Mouse (Mus musculus): ENCODE data around the gene Ahsg.
A peak's percentile ranks its signal among the peaks of the same experiment; 100 is the strongest.

The Ahsg gene

DNA sequence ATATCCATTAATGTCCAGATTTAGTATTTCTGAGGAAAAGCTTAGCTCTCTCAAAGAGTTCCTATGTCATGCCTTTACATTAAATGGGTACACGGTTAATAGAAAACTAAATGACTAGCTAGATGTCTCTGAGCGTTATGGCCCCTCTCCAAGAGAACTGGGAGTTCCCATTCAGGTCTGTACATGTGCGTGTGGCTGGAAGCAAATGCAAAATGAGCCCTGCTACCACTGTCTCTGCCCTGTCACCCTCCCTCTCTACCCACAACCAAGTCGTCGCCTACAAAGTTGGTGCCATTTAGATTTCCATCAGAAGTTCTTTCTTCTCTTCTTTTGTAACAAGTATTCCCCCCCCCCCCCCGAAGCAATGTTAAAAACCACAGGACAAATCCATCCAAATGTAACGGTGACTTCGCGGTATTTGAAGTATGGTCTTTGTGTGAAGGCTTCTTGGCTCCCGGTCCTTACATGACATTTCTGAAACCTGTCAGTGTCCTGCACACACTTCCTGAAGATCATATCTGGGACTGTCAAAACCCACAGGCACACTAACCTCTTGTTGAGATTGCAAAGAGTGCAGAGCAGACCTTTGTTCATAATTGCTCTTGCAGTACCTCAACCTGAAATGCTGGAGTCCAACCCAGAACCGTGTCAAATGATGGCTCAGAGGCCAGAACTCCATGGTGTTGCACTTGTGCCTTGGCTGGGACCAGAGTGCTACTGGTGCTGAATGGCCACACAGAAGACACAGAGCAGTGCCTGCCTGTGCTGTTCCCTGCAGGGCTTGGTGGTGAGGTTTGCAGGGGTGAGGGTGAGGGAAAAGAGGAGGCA lies at the start of gene Ahsg:
Gene Ahsg, plus strand, starts transcription at position 595 of the 828 bp plus-strand sequence.
- no peak for DNase-seq

DNA sequence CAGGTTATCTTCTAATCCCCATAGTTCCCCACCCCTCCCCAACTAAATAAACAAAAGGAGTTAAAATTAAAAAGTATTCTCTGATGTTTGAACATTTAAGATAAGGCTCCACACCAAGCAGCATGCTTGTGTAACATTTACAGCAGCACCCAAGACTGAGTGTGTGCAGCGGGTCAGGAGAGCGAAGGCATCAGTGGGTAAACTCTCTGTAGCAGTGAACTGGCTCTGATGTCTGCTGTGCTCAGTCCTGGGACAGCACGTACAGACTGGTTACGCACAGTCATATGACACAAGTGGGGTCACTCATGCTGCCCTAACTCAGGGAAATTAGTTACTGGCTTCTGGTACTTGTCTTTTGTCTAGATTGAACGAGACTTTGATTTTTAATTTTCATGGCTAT lies 48.2 kb upstream of the Ahsg start:
- DNase-seq, result no peak

DNA sequence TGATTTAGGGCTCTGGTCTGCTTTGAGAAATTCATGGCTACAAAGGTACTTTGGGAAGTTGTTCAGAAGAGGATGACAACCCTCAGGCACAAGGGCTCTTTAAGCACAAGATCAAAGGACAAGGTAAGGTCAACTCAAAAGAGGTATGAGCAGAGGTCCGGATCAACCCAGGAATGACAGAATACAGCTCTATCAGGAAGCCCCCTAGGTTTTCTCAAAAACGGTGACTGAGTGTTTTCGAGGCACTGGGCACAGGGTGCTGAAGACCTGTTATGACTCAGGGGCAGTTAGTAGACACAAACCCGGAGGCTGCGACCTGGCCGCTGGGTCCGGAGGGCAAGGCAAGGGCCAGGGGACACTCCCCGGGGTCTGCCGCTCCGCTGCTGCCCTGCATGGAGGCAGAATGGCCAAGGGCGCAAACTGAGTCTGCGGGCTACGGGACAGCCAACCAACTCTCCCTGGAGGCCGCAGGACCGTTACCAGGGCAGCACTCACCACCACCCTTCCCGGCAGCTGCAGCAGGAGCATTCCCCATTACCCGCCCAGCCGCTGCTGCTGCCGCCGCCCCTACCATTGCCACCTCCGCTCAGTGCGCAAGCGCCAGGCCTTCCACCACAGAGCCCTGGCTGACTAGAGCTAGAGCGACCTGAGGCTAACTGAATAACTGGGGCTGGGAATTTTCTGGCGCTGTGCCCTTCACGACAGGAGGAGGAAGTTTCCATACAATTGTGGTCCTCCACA lies 46.8 kb upstream of the Ahsg start:
- DNase-seq, result peak; percentile 81

DNA sequence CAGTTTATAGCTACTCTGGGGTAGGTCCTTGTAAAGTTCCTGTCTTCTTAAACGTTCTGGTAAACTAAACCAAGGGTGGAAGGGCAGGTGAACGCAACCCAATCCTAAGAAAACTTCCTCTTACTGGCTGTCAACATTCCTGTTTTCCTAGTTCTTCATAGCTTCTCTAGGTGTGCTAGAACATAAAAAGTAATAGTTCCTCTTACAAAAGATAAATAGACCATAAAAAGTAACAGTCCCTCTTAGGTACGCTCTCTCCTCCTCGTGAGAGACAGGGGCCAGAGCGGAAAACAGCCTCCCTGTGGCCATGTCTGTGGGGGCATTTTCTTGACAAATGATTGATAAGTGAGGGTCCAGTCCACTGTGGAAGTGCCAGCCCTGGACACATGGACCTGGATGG lies 46.2 kb upstream of the Ahsg start:
- DNase-seq, result no peak

DNA sequence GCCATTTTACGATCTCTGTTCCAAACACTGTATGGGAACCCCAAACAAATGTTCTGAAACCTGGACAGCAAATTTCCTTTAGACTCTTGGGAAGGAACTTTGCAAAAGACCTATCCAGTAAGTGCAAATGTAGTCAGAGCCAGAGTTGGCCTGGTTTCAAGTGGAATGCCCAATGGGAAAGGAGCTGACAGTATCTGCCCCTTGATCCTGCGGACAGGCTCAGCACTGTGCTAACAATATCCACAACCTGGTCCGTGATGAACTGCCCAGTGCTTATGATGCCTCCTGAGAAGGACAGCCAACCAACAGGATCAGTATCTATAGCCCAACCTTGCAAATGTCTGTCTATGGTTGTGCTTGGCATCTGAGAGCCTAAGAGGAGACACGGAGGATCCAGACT lies 45.6 kb upstream of the Ahsg start:
- no peak for DNase-seq

GRCm38 (mm10) chr16:22847686-22848085 lies 43.4 kb upstream of the Ahsg start:
- no peak for DNase-seq

- DNase-seq, result no peak
These were observed 42.7 kb upstream of the Ahsg start for GRCm38 (mm10) chr16:22848331-22848730.

- no peak for DNase-seq
These were observed 38.4 kb upstream of the Ahsg start for GRCm38 (mm10) chr16:22852709-22853108.

- DNase-seq, result no peak
These were observed 34.3 kb upstream of the Ahsg start for GRCm38 (mm10) chr16:22856773-22857172.

- DNase-seq, result peak; percentile 99
These were observed 33.5 kb upstream of the Ahsg start, which contains the start of the genes Tbccd1 and Dnajb11 for GRCm38 (mm10) chr16:22857431-22858113. Gene Tbccd1 (minus strand): TSS chr16:22857669. Gene Dnajb11 (plus strand): TSS chr16:22857845.

- no peak for DNase-seq
These were observed 18.7 kb upstream of the Ahsg start for GRCm38 (mm10) chr16:22872397-22872796.

DNA sequence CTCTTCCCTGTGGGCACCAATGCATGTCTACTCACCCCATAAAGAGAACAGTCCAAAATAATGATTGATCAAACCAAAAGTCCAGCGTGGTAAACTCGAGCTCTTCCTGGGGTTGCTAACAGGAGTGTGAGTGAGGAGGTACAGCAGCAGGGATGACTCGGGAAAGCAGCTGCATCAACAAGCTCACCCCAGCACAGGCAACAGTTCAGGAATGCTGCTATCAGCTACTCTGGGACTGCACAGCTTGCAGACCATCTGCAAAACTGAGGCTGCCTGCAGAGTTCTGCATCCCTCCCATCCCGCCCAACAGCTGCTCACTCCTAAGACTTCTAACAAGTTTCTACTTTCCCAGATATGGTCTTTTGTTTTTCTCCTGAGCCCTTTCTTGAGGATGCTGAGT lies 17.7 kb upstream of the Ahsg start:
- DNase-seq, result no peak

GRCm38 (mm10) chr16:22876218-22877043 lies 14.6 kb upstream of the Ahsg start:
- DNase-seq, result no peak

DNA sequence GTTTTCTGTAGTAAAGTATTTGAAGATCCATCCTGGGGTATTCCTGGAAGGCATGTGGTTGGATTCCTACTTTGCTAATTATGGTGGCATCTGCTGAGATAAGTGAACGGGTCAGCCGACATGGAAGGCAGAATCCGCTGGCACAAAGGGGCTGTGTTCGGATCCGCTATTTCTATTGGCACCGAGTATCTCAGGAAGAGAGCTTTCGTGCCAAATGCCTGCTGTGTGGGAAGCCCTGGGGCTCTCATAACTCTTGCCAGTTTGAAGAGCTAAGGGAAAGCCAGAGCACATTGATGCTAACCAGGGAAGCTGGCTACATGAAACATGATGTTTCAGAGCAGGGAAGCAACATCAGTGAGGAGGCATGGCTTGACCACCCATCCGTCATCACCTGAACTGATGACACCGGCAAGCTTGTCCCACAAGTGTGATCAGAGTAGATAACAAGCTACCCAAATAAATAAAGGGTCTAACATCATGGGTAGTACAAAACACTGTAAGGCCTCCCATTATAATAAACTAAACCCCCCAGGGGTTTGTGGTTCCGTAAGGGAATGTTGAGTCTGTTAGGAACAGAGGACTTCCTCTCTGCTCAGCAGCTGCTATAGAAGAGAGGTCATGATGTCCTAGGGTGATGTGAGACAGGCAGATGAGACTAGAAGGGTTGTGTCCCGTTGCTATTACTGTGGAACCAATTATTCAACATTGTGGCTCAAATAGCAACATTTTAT lies 13.3 kb upstream of the Ahsg start:
- peak; percentile 21 for DNase-seq

GRCm38 (mm10) chr16:22878716-22879115 lies 12.4 kb upstream of the Ahsg start:
- no peak for DNase-seq

- DNase-seq, result no peak
These were observed 11.0 kb upstream of the Ahsg start for GRCm38 (mm10) chr16:22879945-22880595.

DNA sequence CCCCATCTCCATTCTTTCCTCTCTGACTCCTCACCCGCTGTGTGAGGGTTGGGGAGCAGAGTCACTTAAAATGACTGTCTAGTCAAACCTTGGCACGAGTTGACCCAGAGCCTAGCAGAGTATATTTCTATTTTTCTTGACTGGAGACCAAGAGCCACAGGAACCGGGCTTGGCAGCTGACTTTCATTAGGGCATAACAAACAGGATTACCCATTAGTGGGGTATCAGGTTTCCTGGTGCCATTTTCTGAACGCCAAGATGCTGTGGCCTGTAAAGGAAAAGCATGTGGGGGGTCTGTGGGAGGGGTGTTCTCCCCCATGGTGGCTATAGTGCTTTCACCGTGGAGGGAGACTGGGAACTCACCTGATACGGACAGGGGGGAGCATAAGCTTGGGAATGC lies 10.2 kb upstream of the Ahsg start:
- no peak for DNase-seq

DNA sequence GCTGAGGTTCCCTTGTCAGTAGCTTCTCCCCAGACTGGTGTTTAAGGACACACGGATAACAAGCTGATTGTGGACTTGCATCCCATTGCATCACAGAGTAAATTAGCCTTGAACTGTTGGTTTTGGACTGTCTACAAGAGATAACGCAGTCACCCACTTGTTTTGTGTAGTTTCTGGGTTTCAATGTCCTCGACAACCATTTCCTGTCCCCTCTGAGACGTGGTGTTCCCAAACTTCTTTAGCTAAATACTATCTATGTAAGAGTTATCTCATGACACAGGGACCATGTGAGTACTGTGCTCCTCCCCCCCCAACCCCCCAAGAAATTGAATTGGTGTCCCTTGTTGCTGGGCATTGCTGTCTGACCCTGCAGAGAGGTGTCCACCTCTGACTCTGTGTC lies 9.6 kb upstream of the Ahsg start:
- no peak for DNase-seq

- DNase-seq, result no peak
These were observed 7.6 kb upstream of the Ahsg start for GRCm38 (mm10) chr16:22883441-22883840.

- no peak for DNase-seq
These were observed 5.7 kb upstream of the Ahsg start for GRCm38 (mm10) chr16:22885356-22885755.

- no peak for DNase-seq
These were observed 4.4 kb upstream of the Ahsg start for GRCm38 (mm10) chr16:22886726-22887125.

All from cerebellum, adult 11-12 months (tissue).